Mouse (Mus musculus) forebrain, postnatal 0 days (tissue): Measurements from ENCODE around the gene Dct. TPM values are rescaled to one million over a fixed set of nuclear protein-coding genes. Genes with fewer than 3 reads are reported as not detected.

ENCODE experiments used
- ATAC-seq: fragments of 200-750 bp; cut with Nextera tagmentation; 2 replicates; pipeline ENCODE4 v1.8.0; 2017; ENCODE audit warnings: mild to moderate bottlenecking, moderate library complexity
- DNase-seq: peaks from one replicate; pipeline ENCODE4 v3.0.0-alpha.2; 2015
- H3K27ac ChIP-seq: fragments of 300-500 bp; sonication (generic); 2 replicates; pipeline ENCODE4 v1.5.1; 2014; ENCODE audit warnings: low read depth, mild to moderate bottlenecking, antibody characterized with exemption, low read length, moderate library complexity, mixed read lengths
- H3K27me3 ChIP-seq: fragments of 300-500 bp; sonication (generic); 2 replicates; pipeline ENCODE4 v1.6.1; 2014; ENCODE audit warnings: mild to moderate bottlenecking, low read length, mixed read lengths; ENCODE audit not compliant: insufficient read depth
- H3K36me3 ChIP-seq: fragments of 300-500 bp; sonication (generic); 2 replicates; pipeline ENCODE4 v1.6.1; 2014; ENCODE audit warnings: mild to moderate bottlenecking, moderate library complexity; ENCODE audit not compliant: insufficient read depth
- H3K4me1 ChIP-seq: fragments of 300-500 bp; sonication (generic); 2 replicates; pipeline ENCODE4 v1.6.1; 2014; ENCODE audit warnings: antibody characterized with exemption; ENCODE audit not compliant: insufficient read depth
- H3K4me2 ChIP-seq: fragments of 300-500 bp; sonication (generic); 2 replicates; pipeline ENCODE4 v1.6.1; 2014; ENCODE audit warnings: low read depth, mild to moderate bottlenecking, moderate library complexity
- H3K4me3 ChIP-seq: fragments of 300-500 bp; sonication (generic); 2 replicates; pipeline ENCODE4 v1.5.1; 2014; ENCODE audit warnings: low read depth, low read length, mixed read lengths
- H3K9ac ChIP-seq: fragments of 300-500 bp; sonication (generic); 2 replicates; pipeline ENCODE4 v1.6.1; 2014; ENCODE audit warnings: mild to moderate bottlenecking
- H3K9me3 ChIP-seq: fragments of 300-500 bp; sonication (generic); 2 replicates; pipeline ENCODE4 v1.6.1; 2016; ENCODE audit warnings: low read length
- CTCF ChIP-seq: sonication (generic); IDR thresholded peaks from 2 replicates; pipeline ENCODE4 v1.5.1; 2016; ENCODE audit warnings: antibody characterized with exemption, control low read depth, low read depth
- WGBS: fragments of 180-500 bp; shearing (Covaris S2); extraction: QIAGEN DNeasy Blood & Tissue Kit; methylation state at CpG from one replicate; pipeline ENCODE4 v1.1.7; 2014; 5-methylcytosine and 5-hydroxymethylcytosine counted together
- polyA plus RNA-seq: library from polyadenylated mRNA; unstranded; fragments of >200 nt; fragmentation: Nextera tagmentation; extraction: Ambion mirVana; gene quantifications from 2 replicates; pipeline ENCODE4 v1.2.1, GENCODE M21; 2015
- total RNA-seq: library from RNA; depleted of rRNA; stranded (reverse); fragments of >200 nt; gene quantifications from 2 replicates; pipeline ENCODE4 v1.2.3, GENCODE M21; 2014

Dct gene
- total and polyA plus RNA-seq, 2 experiments from 2014 or later = 1.2 to 1.8 TPM

DNA sequence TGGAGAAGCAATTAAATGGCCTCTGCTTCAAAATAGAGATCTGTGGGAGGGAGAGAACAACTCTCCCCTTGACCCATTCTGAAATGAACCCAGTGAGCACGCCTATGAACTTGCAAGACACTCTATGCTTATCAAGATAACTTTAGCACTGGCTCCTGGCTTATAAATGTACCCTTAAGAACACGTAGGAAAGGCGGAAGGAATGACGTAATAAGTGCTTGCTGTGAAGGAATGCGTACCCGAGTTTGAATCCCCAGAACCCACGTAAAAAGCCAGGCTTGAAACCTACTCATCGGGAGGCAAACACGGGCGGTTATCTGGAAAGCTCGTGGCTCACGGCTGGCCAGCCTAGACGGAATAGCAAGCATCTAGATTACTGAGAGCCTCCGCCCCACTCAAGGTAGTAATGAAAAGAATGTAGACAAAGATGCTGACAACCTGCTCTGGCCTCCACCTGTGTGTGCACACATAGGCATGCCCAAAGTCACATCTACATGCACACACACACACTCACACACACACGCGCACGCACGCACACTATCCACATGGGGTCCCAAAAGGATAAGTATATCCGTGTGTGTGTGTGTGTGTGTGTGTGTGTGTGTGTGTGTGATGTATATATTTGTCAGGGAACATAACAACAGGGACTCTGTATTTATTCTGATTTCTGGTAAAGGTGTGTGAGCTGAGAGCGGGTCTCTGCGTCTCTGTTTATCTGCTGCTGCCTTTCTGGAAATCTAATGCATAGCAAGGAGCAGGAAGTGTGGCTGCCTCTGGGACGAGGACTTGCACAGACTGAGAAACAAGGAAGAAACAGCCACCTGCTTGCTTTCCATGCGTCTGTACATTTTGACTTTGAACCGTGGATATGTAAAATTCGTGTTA lies 5.9 kb upstream of the Dct start:
- Histone ChIP-seq H3K36me3 (no peaks in the 10 kb centered on the region), H3K27ac (no peak overlapping the region), H3K9me3 (no peaks in the 10 kb centered on the region), H3K4me2 (no peak overlapping the region), H3K27me3 (no peaks in the 10 kb centered on the region), H3K4me3 (no peak overlapping the region), H3K9ac (no peak overlapping the region), H3K4me1 (no peaks in the 10 kb centered on the region)
- DNase-seq (no peak), ATAC-seq (no peak)
- 88% methylated on average over 25 of the region's 25 CpGs for WGBS
- TF ChIP-seq CTCF = no peak

DNA sequence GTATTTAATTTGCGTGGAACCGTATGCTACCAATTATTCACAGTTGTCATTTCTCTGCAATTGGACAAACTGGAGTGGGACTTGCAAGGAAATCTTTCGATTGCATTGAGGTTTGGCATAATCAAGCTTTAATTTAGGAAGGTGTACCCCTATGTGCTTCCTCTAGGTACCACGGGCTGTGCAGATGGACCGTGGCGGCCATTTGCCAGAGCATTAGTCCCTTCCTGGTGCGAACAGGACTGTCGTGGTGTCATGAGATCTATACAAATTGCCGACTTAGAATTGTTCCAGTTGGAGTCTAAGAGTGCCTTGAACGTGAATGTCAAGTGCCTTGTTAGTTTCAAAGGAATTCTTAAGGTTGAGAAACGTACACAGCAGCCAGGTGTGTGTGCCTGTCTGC lies 726 bp upstream of the Dct start:
- 27% methylated on average over 11 of the region's 11 CpGs for WGBS
- Histone ChIP-seq H3K4me2 (no peak overlapping the region), H3K4me1 (no peaks in the 10 kb centered on the region), H3K36me3 (no peaks in the 10 kb centered on the region), H3K9me3 (no peaks in the 10 kb centered on the region), H3K4me3 (no peak overlapping the region), H3K27me3 (no peaks in the 10 kb centered on the region), H3K27ac (no peak overlapping the region), H3K9ac (no peak overlapping the region)
- no peak for TF ChIP-seq CTCF
- DNase-seq (no peak), ATAC-seq (no peak)

DNA sequence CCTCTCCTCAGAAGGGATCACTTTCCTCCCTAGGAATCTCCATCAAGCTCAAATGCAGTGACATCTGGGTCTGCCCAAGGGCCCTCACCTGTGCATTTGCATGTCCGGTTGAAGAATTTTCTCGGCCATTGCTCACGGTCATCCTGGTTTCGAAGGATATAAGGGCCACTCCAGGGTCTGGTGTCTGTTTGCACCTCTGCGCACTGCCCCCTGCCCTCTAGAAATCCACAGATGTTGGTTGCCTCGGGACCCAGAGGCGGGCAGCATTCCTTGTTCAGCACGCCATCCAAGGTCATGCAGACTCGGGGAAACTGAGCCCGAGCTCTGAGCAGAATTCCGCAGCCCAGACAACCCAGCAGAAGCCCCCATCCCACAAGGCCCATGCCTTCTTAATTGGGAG lies 648 bp downstream of the Dct start:
- ATAC-seq (no peak), DNase-seq (no peak)
- Histone ChIP-seq H3K27ac (no peak overlapping the region), H3K4me3 (no peak overlapping the region), H3K4me1 (no peaks in the 10 kb centered on the region), H3K9ac (no peak overlapping the region), H3K9me3 (no peaks in the 10 kb centered on the region), H3K36me3 (no peaks in the 10 kb centered on the region), H3K4me2 (no peak overlapping the region), H3K27me3 (no peaks in the 10 kb centered on the region)
- TF ChIP-seq CTCF = no peak
- WGBS = 54% methylated on average over 11 of the region's 11 CpGs

DNA sequence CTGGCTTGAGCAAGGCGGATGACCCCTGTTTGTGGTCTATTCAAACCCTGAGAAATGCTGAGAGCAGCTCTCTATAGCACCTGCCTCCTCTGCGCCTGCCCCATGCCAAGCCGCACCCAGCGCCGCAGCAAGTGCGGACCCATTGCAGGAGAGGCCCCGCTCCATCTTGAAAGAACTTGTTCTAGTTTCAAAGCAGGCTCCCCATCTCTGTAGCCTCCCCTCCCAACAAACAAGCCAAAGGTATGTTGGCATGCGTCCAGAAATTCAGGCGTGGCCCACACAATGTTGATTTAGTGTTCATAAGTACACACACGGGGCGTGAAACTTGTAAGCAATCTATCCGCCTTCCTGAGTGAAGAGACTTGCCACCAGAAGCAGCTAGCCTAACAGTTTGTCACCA lies 1.1 kb downstream of the Dct start:
- H3K9me3 ChIP-seq = no peaks in the 10 kb centered on the region
- H3K4me3 ChIP-seq = no peak overlapping the region
- ATAC-seq (no peak), DNase-seq (no peak)
- TF ChIP-seq CTCF = no peak
- WGBS = 71% methylated on average over 12 of the region's 12 CpGs
- H3K27me3 ChIP-seq = no peaks in the 10 kb centered on the region
- no peak overlapping the region for H3K4me2 ChIP-seq
- no peaks in the 10 kb centered on the region for H3K36me3 ChIP-seq
- H3K4me1 ChIP-seq = no peaks in the 10 kb centered on the region
- H3K27ac ChIP-seq = no peak overlapping the region
- no peak overlapping the region for H3K9ac ChIP-seq

DNA sequence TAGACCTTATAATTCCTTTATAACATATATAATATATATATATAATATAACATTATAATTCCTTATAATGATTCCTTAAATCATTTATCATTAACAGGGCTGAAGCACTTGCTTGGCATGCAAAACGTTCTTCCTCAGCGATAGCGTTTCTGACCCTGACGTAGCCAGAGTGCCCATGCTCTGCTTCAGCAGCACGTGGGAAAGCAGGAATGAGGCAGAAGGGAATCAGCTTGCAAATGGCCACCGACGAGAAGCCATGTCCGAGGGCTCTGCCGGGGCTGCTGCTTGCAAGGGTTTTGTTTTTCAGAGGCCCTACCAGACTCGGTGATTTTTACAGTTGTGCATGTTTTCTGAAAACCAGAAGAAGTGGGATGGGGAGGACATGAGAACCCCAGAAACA lies 1.6 kb downstream of the Dct start:
- WGBS = 62% methylated on average over 10 of the region's 10 CpGs
- H3K4me3 ChIP-seq = no peak overlapping the region
- no peak for ATAC-seq

DNA sequence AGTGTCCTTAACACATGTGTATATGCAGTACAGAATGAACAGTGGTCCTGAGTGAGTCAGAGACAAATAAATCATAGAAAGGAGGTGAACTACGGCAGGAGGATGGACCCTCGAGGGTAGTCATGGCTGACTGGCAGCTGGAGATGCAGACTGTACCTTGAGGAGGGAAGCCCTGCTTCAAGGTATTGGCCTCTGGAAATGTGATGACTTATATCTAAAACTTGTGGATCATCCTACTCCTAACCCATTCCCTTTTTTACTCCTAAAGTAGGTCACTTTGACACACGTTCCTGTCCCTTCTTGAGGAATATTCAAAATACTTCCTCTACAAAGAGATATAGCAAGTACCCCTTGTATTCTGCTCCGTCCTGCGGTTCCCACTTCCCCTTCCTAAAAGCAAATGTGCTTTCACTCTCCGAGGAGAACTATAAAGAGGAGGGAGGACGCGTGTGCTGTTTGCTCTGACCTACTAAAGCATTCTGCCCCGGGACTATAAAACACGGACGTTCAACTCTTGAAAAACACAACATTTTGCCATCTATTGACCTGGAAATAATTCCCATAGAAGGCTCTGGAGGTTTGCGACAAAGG lies 2.3 kb downstream of the Dct start:
- Histone ChIP-seq H3K27ac (no peak overlapping the region), H3K4me2 (peak overlapping the region; percentile 13; the same call in 1 of the 2 replicates), H3K27me3 (no peaks in the 10 kb centered on the region), H3K9ac (no peak overlapping the region), H3K4me1 (no peaks in the 10 kb centered on the region), H3K9me3 (no peaks in the 10 kb centered on the region), H3K36me3 (no peaks in the 10 kb centered on the region), H3K4me3 (no peak overlapping the region)
- ATAC-seq = no peak
- no peak for TF ChIP-seq CTCF
- 49% methylated on average over 12 of the region's 12 CpGs for WGBS
- DNase-seq = no peak

More for the DNA sequence above, 1.6 kb downstream of the Dct start:
- Histone ChIP-seq H3K9ac (no peak overlapping the region), H3K27ac (no peak overlapping the region), H3K36me3 (no peaks in the 10 kb centered on the region), H3K9me3 (no peaks in the 10 kb centered on the region), H3K4me2 (no peak overlapping the region), H3K27me3 (no peaks in the 10 kb centered on the region), H3K4me1 (no peaks in the 10 kb centered on the region)
- DNase-seq = no peak
- TF ChIP-seq CTCF = no peak

DNA sequence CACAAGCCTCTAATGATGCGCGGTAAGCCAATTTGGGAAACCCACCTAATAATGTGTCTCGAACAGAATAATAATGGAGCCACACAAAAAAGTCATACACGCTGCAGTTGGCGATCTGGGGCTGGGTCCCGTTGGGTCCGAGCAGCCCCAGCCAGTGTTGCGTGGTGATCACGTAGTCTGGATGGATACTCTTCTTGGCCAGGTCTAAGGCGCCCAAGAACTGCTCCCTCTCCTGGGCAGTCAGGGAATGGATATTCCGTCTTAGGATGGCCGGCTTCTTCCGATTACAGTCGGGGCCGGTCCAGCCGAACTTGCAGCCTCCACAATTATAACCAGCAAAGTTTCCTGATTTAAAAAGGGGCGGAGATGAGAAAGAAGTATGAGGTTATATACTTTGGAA lies 9.1 kb downstream of the Dct start:
- DNase-seq (no peak), ATAC-seq (no peak)
- Histone ChIP-seq H3K9me3 (no peaks in the 10 kb centered on the region), H3K27me3 (no peaks in the 10 kb centered on the region), H3K4me1 (no peaks in the 10 kb centered on the region), H3K36me3 (no peaks in the 10 kb centered on the region), H3K9ac (no peak overlapping the region), H3K4me2 (0 out of 2 replicates have a peak overlapping the region, but pooled peaks have one; percentile 3), H3K4me3 (no peak overlapping the region), H3K27ac (no peak overlapping the region)
- WGBS = 53% methylated on average over 17 of the region's 17 CpGs
- TF ChIP-seq CTCF = peak; percentile 37; the same call in 1 of the 2 replicates
